Mouse (Mus musculus): ENCODE measurements around the gene Bcar3. TPM values are rescaled to one million over a fixed set of nuclear protein-coding genes. Genes with fewer than 3 reads are reported as not detected.

Gene Bcar3
- total RNA-seq, 4 experiments from 2014 or later, result 8.3 to 11.7 (median 10.1) TPM

GRCm38 (mm10) chr3:122480986-122481385 lies 187.1 kb downstream of the Bcar3 start:
- no peak for DNase-seq (ENCODE audit: low spot score in 2 of 2)

DNA sequence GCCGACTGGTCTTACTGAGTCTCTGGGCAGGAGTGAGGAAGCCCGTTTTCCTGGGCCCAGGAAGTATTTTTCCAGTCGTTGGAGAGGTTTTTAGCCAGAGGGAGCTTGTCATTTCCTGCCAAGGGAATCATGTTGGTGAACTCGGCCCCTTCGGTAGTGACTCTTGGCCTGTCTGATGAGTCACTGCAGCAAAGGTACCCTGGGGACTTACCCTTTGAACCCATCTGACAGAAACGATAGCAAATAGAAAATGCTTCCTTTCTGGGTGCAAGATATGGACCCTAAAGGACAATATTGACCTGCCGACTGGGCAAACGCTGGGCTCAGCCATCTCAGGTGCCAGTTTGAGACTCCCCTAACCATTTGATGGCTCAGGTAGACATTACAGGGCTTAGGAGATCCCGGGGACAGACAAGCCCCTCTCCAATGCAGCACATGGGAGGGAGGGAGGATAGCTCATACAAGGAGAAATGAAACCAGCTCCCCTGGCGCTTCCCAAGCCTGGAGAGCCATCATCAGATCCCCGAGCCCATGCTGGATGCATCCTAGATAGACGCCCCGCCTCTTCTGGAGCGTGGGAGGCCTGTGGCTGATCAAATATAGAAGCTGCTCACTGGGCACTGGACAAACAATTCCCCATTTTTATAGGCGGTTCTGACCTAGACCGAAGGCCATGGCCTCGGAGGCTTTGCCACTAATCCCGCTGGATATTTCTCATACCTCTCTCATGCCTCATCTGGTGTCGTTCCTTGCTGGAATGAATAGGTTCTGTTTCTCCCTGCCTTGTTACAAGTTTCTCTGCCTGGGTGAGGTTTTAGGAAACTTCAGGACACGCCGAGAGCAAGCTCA lies 188.2 kb downstream of the Bcar3 start:
- no peak for DNase-seq (ENCODE audit: low spot score in 2 of 2)

GRCm38 (mm10) chr3:122483066-122483782 lies 189.3 kb downstream of the Bcar3 start:
- DNase-seq (ENCODE audit: low spot score in 2 of 2), result no peak

- DNase-seq (ENCODE audit: low spot score in 2 of 2), result no peak
Measured at GRCm38 (mm10) chr3:122483783-122484130, 189.8 kb downstream of the Bcar3 start.

DNA sequence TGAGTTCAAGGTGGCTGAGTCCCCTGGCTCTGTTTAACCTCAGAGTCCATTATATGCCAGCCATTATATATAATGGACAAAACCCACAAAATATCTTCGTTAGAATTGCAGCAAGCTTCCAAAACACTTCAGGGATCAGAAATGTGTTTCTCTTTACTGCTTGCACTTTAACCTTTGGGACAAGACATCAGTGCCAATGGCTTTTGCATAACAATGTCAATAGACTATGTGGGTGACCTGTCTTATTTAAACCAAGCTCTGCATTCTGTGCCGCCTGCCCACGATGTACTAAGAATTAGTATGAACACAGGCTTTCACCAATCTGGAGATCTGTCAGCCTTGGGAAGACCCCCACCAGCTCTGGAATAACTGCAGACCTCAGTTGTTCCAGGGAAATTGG lies 190.4 kb downstream of the Bcar3 start:
- DNase-seq (ENCODE audit: low spot score in 2 of 2), result no peak

DNA sequence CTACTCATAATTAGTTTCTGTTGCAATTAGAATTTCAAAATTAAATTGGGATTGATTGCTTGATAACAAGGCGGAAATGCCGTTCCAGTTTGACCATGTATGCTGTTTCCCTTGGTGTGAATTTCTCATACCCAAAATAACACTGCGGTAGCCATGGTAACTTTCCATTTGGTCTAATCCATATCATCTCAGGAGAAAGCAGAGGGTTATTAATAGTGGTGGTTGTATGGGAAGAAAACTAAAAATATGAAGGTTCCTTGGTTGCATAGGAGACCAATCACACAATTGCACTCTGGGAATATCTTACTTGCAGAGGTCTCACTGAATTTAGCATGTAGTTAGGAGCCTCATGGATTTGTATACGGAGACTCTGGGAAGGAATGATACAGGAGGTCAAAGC lies 191.8 kb downstream of the Bcar3 start:
- DNase-seq (ENCODE audit: low spot score in 2 of 2), result no peak

DNA sequence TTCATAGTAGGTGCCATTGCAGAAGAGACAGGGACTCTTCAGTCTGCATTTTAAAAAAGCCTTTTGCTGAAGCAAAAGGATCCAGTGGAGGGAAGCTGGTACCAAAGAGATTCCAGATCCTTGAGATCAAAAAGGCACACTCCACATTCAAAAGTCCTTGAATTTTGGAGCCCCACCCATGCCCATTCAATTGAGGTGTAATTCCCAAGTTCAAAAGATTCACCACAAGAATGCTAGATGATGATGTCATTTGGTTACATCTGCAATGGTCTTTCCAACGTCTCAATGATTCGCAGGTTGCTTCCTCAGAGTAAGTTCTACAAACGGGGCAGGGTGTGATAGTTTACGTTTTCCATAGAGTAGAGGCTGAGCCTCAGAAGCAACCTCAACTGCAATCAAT lies 192.3 kb downstream of the Bcar3 start:
- no peak for DNase-seq (ENCODE audit: low spot score in 2 of 2)

- DNase-seq (ENCODE audit: low spot score in 2 of 2), result no peak
Measured at GRCm38 (mm10) chr3:122488051-122488754, 194.3 kb downstream of the Bcar3 start.

DNA sequence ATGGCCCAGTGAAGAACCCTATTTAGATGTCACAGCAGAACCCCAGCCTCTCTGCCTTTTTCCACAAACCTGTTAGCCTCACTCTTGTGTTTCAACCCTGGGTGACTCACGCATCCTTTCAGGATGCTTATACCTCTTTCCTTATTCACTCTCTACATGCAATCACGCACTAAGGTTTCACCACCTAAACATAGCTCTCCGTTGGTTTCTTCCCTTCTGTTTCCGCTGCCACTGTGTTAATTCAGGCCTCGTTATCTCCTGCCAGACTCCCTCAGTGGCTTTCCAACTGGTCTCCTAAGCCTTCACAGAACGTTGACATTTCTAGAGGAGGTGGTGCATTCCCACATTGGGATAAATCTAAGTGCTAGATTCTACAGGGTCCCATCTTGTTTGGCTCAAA lies 196.6 kb downstream of the Bcar3 start:
- DNase-seq (ENCODE audit: low spot score in 2 of 2), result no peak

DNA sequence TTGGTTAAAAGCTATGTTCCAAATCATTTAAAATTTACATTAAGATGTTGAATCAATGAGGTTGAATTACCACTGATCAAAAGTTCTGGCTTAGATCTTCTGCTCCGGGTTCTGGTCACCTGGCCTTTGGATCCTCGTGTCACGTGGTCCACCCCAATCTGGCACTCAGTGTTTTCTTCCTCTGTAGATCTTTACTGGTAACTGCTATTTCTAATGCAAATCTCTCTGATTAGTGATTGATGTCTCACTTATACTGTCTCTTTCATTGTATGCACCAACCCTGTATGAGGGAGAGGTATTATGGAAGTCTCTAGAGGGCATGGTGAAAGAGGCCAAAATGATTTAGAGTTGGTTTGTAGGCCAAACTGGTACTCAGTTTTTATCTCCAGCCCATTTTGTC lies 198.1 kb downstream of the Bcar3 start:
- DNase-seq (ENCODE audit: low spot score in 2 of 2), result no peak

GRCm38 (mm10) chr3:122492872-122493615 lies 199.1 kb downstream of the Bcar3 start:
- no peak for DNase-seq (ENCODE audit: low spot score in 2 of 2)

DNA sequence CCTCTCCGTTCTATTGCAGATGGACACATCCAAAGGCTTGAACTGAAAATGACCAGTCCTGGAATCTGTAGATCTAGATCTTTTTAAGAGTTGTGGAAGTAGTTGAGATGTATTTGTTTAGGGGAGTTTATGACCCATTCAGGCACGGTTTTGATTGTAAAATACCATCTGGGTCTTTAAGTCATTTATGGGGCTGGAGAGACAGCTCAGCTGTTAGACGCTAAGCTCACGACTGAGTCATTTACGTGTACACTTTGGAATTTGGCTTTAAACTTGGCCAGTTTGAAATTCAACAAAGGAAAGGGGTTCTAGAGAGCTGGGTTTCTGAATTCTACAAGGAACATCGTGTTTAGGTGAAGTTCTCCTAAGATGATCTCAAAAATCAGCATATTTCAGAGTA lies 200.8 kb downstream of the Bcar3 start:
- DNase-seq (ENCODE audit: low spot score in 2 of 2), result no peak

DNA sequence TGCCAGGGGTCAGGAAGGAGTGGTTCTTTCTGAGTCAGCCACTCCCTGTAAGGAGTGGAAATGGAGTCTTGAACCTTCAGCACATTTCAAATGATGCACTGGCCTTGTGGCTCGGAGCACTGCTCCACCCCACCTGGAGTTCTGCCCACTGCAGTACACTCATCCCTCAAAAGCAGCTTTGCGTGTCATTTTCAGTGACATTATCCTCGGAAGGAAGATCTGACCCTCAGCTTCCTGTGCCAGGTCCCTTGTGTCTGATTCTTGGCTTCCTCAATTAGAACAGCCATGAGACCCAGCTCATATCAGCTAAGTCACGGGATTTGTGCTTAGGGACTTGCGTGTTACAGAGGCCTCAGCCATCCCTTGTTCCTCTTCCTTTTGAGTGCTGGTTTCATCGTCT lies 203.9 kb downstream of the Bcar3 start:
- no peak for DNase-seq (ENCODE audit: low spot score in 2 of 2)

- DNase-seq (ENCODE audit: low spot score in 2 of 2), result no peak
Measured at GRCm38 (mm10) chr3:122498528-122498927, 204.6 kb downstream of the Bcar3 start.

DNA sequence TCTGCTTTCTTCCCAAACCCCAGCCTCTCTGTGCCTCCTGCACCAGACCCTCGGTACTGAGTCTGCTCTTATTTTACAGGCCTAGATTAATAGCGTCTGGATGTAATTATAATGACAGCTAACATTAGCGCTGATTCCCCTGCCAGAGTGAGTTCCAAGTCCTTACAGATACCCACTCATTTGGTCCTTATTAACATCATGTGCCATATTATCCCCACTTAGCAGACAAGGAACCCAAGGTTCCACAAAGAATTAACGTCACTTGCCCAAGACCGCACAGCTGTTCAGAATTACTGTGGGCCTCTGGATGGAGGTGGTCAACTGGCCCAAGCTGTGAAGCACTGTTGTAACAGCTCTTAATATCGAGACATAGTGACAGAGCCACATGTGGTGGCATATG lies 205.7 kb downstream of the Bcar3 start:
- DNase-seq (ENCODE audit: low spot score in 2 of 2), result no peak

- no peak for DNase-seq (ENCODE audit: low spot score in 2 of 2)
Measured at GRCm38 (mm10) chr3:122500929-122501328, 207.0 kb downstream of the Bcar3 start.

GRCm38 (mm10) chr3:122506343-122506916 lies 212.5 kb downstream of the Bcar3 start:
- no peak for DNase-seq (ENCODE audit: low spot score in 2 of 2)

- no peak for DNase-seq (ENCODE audit: low spot score in 2 of 2)
Measured at GRCm38 (mm10) chr3:122507826-122508225, 213.9 kb downstream of the Bcar3 start.

- DNase-seq (ENCODE audit: low spot score in 2 of 2), result no peak
Measured at GRCm38 (mm10) chr3:122509084-122509483, 215.1 kb downstream of the Bcar3 start.

- no peak for DNase-seq (ENCODE audit: low spot score in 2 of 2)
Measured at GRCm38 (mm10) chr3:122509534-122510239, 215.8 kb downstream of the Bcar3 start.

Data from layer of hippocampus, adult 8-10 months (tissue).